Mouse (Mus musculus): ENCODE data around the gene B4galt7. TPM values are rescaled to one million over a fixed set of nuclear protein-coding genes. Genes with fewer than 3 reads are reported as not detected.
A peak's percentile ranks its signal among the peaks of the same experiment; 100 is the strongest.
"Not testable (repeated sequence)": the region's sequence is repeated elsewhere in the genome, so short reads cannot be mapped to it uniquely, and the experiment has no call there.

Gene B4galt7
- polyA plus RNA-seq, 1 experiment from 2014 or later = 34.3 TPM

DNA sequence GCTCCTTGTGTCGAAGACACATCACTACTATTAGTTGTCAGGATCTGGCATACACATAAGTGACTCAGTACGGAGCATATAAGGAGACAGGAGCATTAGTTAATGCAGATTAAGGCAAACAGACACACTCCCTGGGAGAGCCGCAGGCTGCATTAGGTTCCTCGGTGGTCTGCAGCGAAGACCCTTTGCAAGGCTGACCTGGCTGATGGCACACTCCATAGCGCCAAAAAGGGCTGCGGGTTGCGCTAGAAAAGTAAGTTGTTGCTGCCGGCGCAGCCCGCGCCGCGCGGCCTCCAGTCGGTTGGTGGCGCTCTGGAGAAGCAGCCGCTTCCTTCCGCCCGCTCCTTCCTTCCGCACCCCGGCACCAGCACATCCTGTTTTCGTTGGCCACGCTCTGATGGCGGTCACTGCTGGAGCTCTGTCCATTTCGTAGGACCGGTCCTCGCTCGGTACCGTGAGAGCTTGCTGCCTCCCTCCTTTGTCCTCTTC lies 35.0 kb downstream of the B4galt7 start, which contains the start of gene Ddx46:
Gene Ddx46 (plus strand): TSS at position 389 of the 489 bp plus-strand sequence.
- ATAC-seq (ENCODE audit: insufficient number of reproducible peaks, insufficient read depth, low FRiP score, low TSS enrichment, low read depth) = peak; percentile 78
- Histone ChIP-seq H3K27me3 (no peaks in the 10 kb centered on the region), H3K4me3 (peak within 1 kb of the TSS; percentile 99), H3K9ac (peak within 1 kb of the TSS; percentile 93), H3K27ac (peak within 1 kb of the TSS; percentile 55; the same call in 1 of the 2 replicates), H3K4me1 (peaks cover 11% of the 10 kb centered on the region), H3K4me2 (peak within 1 kb of the TSS; percentile 80), H3K36me3 (peaks cover 58% of the 10 kb centered on the region), H3K9me3 (no peaks in the 10 kb centered on the region)
- WGBS = 5% methylated on average over 30 of the region's 30 CpGs

- Histone ChIP-seq H3K36me3 (peaks cover 59% of the 10 kb centered on the region), H3K4me3 (peak overlapping the region; percentile 99), H3K9me3 (no peaks in the 10 kb centered on the region), H3K4me1 (peaks cover 11% of the 10 kb centered on the region), H3K27me3 (no peaks in the 10 kb centered on the region), H3K27ac (peak overlapping the region; percentile 55; the same call in 1 of the 2 replicates), H3K9ac (peak overlapping the region; percentile 93), H3K4me2 (peak overlapping the region; percentile 80)
- WGBS = under 1% methylated on average over 32 of the region's 40 CpGs
- 0 out of 2 replicates have a peak, but pooled peaks have one; percentile 48 for ATAC-seq (ENCODE audit: insufficient number of reproducible peaks, insufficient read depth, low FRiP score, low TSS enrichment, low read depth)
These were observed 35.5 kb downstream of the B4galt7 start for GRCm38 (mm10) chr13:55635146-55635571.

GRCm38 (mm10) chr13:55636185-55636983 lies 36.7 kb downstream of the B4galt7 start:
- Histone ChIP-seq H3K4me2 (peak overlapping the region; percentile 80), H3K36me3 (peaks cover 54% of the 10 kb centered on the region), H3K9me3 (no peaks in the 10 kb centered on the region), H3K27ac (no peak overlapping the region), H3K27me3 (no peaks in the 10 kb centered on the region), H3K4me1 (peaks cover 11% of the 10 kb centered on the region), H3K4me3 (peak overlapping the region; percentile 99), H3K9ac (no peak overlapping the region)
- no peak for ATAC-seq (ENCODE audit: insufficient number of reproducible peaks, insufficient read depth, low FRiP score, low TSS enrichment, low read depth)
- 88% methylated on average over 14 of the region's 14 CpGs for WGBS

DNA sequence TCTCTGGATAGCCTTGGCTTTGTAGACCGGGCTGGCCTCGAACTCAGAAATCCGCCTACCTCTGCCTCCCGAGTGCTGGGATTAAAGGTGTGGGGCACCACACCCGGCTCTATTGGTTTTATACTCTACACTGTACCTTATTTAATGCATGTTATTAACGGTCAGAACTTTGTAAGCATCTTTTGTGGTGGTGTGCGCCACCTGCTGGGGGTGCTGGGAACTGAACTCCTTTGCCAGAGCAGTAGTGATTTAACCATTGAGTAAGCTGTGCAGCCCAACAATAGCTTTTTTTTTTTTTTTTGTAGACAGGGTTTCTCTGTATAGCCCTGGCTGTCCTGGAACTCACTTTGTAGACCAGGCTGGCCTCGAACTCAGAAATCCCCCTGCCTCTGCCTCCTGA lies 40.8 kb downstream of the B4galt7 start:
- WGBS = 53% methylated on average over 8 of the region's 8 CpGs
- H3K4me3 ChIP-seq; ATAC-seq (ENCODE audit: insufficient number of reproducible peaks, insufficient read depth, low FRiP score, low TSS enrichment, low read depth): not testable (repeated sequence)

DNA sequence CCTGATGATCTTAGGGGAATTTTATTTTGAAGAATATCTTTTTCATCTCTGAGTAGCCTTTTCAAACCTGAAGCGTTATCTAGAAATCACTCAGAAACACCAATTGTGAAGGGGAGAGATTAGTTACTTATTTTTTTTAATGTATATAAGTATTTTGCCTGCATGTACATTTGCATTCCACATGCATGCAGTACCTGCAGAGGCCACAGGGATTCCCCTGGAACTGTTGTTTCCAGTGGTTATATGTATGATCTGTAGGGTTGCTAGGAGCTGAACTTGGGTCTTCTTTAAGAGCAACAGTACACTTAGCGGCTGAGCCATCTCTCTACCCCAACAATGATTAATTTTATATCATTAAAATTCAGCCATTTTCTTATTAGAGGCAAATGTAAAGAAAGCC lies 44.8 kb downstream of the B4galt7 start:
- Histone ChIP-seq H3K4me2 (no peak overlapping the region), H3K27ac (no peak overlapping the region), H3K9ac (no peak overlapping the region), H3K4me1 (no peaks in the 10 kb centered on the region), H3K9me3 (no peaks in the 10 kb centered on the region), H3K36me3 (peaks cover 77% of the 10 kb centered on the region), H3K4me3 (no peak overlapping the region), H3K27me3 (no peaks in the 10 kb centered on the region)
- 88% methylated on average over 2 of the region's 2 CpGs for WGBS
- ATAC-seq (ENCODE audit: insufficient number of reproducible peaks, insufficient read depth, low FRiP score, low TSS enrichment, low read depth) = no peak

More for the DNA sequence above, 40.8 kb downstream of the B4galt7 start:
- not testable (repeated sequence) for H3K9ac ChIP-seq, H3K4me2 ChIP-seq, H3K27me3 ChIP-seq, H3K9me3 ChIP-seq, H3K27ac ChIP-seq
- Histone ChIP-seq H3K4me1 (peaks cover 10% of the 10 kb centered on the region), H3K36me3 (peaks cover 57% of the 10 kb centered on the region)

DNA sequence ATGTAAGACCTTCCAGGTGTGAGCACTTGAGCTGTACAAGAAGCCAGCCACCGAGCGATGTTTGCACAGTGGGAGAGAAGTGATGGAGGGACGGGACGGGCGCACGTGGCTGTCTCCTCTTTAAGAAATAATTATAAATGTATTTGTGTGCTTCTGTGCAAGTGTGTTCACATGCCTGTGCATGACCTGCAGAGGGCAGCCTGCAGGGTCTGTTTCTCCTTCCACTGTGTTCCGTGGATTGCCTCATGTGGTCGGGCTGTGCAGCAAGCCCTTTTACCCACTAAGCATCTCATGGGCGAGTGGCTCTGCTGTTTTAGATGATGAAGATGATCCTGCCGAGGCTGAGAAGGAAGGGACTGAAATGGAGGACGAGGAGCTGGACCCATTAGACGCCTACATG lies 50.4 kb downstream of the B4galt7 start:
- H3K36me3 ChIP-seq = peaks cover 100% of the 10 kb centered on the region
- no peak overlapping the region for H3K4me3 ChIP-seq
- H3K4me1 ChIP-seq = no peaks in the 10 kb centered on the region
- no peak for ATAC-seq (ENCODE audit: insufficient number of reproducible peaks, insufficient read depth, low FRiP score, low TSS enrichment, low read depth)
- H3K9me3 ChIP-seq = no peaks in the 10 kb centered on the region
- no peak overlapping the region for H3K4me2 ChIP-seq
- no peak overlapping the region for H3K9ac ChIP-seq
- no peaks in the 10 kb centered on the region for H3K27me3 ChIP-seq
- no peak overlapping the region for H3K27ac ChIP-seq
- 89% methylated on average over 12 of the region's 12 CpGs for WGBS

DNA sequence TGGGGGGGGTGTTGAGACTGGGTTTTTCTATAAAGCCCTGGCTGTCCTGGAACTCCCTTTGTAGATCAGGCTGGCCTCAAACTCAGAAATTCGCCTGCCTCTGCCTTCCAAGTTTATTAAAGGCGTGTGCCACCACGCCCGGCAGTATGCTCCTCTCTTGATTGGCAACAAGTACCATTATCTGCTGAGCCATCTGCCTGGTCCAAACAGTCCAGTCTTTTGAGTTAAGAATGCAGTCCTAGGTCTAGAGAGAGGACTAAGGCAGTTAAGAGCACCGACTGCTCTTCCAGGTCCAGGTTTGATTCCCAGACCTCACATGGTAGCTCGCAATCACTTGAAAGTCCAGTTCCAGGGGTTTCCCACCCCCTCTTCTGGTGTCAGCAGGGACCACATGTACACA lies 51.3 kb downstream of the B4galt7 start:
- no peak for ATAC-seq (ENCODE audit: insufficient number of reproducible peaks, insufficient read depth, low FRiP score, low TSS enrichment, low read depth)
- Histone ChIP-seq H3K9me3 (no peaks in the 10 kb centered on the region), H3K27ac (no peak overlapping the region), H3K36me3 (peaks cover 100% of the 10 kb centered on the region), H3K4me3 (no peak overlapping the region), H3K9ac (no peak overlapping the region), H3K4me1 (no peaks in the 10 kb centered on the region), H3K4me2 (no peak overlapping the region), H3K27me3 (no peaks in the 10 kb centered on the region)
- 90% methylated on average over 6 of the region's 6 CpGs for whole genome bisulfite sequencing

Other genes with a start within 250 kb of the B4galt7 start
- 89.3 and 93.1 TPM in 2 replicates for gene Lman2, start 237.1 kb upstream of the B4galt7 start, polyA plus RNA-seq (2015; fragmentation: Nextera tagmentation; extraction: Ambion mirVana)
- gene Rgs14, start 230.2 kb upstream of the B4galt7 start, polyA plus RNA-seq (2015; fragmentation: Nextera tagmentation; extraction: Ambion mirVana) = 1.4 TPM in 2 replicates
- not detected in 2 replicates for gene Slc34a1, start 201.7 kb upstream of the B4galt7 start, polyA plus RNA-seq (2015; fragmentation: Nextera tagmentation; extraction: Ambion mirVana)
- not detected in 2 replicates for gene Pfn3, start 184.7 kb upstream of the B4galt7 start, polyA plus RNA-seq (2015; fragmentation: Nextera tagmentation; extraction: Ambion mirVana)
- 0.24 and 1.6 TPM in 2 replicates for gene F12, start 173.1 kb upstream of the B4galt7 start, polyA plus RNA-seq (2015; fragmentation: Nextera tagmentation; extraction: Ambion mirVana)
- gene Grk6, start 154.8 kb upstream of the B4galt7 start, polyA plus RNA-seq (2015; fragmentation: Nextera tagmentation; extraction: Ambion mirVana) = 36.4 and 45.3 TPM in 2 replicates
- 0.96 and 1.2 TPM in 2 replicates for gene Prr7, start 135.6 kb upstream of the B4galt7 start, polyA plus RNA-seq (2015; fragmentation: Nextera tagmentation; extraction: Ambion mirVana)
- 275 and 276 TPM in 2 replicates for gene Dbn1, start 111.8 kb upstream of the B4galt7 start, polyA plus RNA-seq (2015; fragmentation: Nextera tagmentation; extraction: Ambion mirVana)
- gene Pdlim7, start 86.2 kb upstream of the B4galt7 start, polyA plus RNA-seq (2015; fragmentation: Nextera tagmentation; extraction: Ambion mirVana) = 105 and 119 TPM in 2 replicates
- 2.3 and 2.8 TPM in 2 replicates for gene Dok3, start 70.6 kb upstream of the B4galt7 start, polyA plus RNA-seq (2015; fragmentation: Nextera tagmentation; extraction: Ambion mirVana)
- gene Ddx41, start 63.2 kb upstream of the B4galt7 start, polyA plus RNA-seq (2015; fragmentation: Nextera tagmentation; extraction: Ambion mirVana) = 73.0 and 80.0 TPM in 2 replicates
- 47.4 and 49.9 TPM in 2 replicates for gene Fam193b, start 28.8 kb upstream of the B4galt7 start, polyA plus RNA-seq (2015; fragmentation: Nextera tagmentation; extraction: Ambion mirVana)
- 158 and 177 TPM in 2 replicates for gene Tmed9, start 26.2 kb upstream of the B4galt7 start, polyA plus RNA-seq (2015; fragmentation: Nextera tagmentation; extraction: Ambion mirVana)
- gene Caml, start 23.1 kb downstream of the B4galt7 start, polyA plus RNA-seq (2015; fragmentation: Nextera tagmentation; extraction: Ambion mirVana) = 76.3 and 76.5 TPM in 2 replicates
- gene Ddx46, start 35.1 kb downstream of the B4galt7 start, polyA plus RNA-seq (2015; fragmentation: Nextera tagmentation; extraction: Ambion mirVana) = 43.2 and 44.3 TPM in 2 replicates
- gene B230219D22Rik, start 93.2 kb downstream of the B4galt7 start, polyA plus RNA-seq (2015; fragmentation: Nextera tagmentation; extraction: Ambion mirVana) = 71.5 and 73.7 TPM in 2 replicates
- 109 and 110 TPM in 2 replicates for gene Txndc15, start 114.8 kb downstream of the B4galt7 start, polyA plus RNA-seq (2015; fragmentation: Nextera tagmentation; extraction: Ambion mirVana)
- 44.3 and 61.4 TPM in 2 replicates for gene Pcbd2, start 127.5 kb downstream of the B4galt7 start, polyA plus RNA-seq (2015; fragmentation: Nextera tagmentation; extraction: Ambion mirVana)
- gene Catsper3, start 184.7 kb downstream of the B4galt7 start, polyA plus RNA-seq (2015; fragmentation: Nextera tagmentation; extraction: Ambion mirVana) = not detected in 2 replicates
- 27.7 and 62.7 TPM in 2 replicates for gene Pitx1, start 236.3 kb downstream of the B4galt7 start, polyA plus RNA-seq (2015; fragmentation: Nextera tagmentation; extraction: Ambion mirVana)

All from embryonic facial prominence, embryonic 13.5 days (tissue).